9 mouse cellular contexts compared by ENCODE assay signal in the genomic region with DNA sequence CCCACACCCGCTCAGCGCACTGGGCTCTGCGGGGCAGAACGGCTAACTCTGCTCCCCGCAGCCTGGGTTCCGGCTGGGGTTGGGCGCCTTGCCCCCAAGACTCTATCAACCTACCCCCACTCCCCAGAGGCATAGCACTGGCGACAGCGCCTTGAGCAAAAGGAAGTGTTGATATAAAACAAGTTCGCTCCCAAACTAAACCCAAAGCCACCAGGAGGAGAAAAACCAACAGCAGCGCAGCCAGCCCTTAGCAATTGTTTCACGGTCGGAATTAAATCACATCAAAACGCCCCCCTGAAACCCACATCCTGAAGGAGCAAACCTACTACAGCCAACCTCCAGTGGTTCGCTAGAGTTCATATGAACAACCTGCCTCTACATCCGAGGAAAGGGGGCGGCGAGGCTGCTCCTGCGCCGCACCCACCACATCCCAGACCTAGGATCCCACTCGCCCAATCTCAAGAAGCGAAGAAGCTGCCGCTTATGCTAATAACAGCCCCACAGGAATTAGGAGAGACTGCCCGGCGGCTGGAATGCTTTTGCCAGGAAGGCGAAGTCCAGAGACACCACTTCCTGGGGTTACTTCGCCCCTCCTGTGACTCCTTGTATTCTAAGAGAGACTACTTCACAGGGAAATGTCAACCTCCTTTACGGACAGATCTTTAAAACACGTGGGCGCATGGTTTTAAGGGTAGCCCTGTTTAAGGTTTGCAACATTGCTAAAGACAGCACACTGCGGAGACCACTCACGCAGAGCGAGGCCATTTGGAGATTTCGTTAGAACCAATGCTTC. TPM values are rescaled to one million over a fixed set of nuclear protein-coding genes. Genes with fewer than 3 reads are reported as not detected.
DNase-seq lines count a peak whose midpoint lies in the region; ATAC-seq and TF ChIP-seq lines count a peak whose summit lies in the region.
"Had no signal": no experiment of that assay in that cellular context is flagged by ENCODE, and none has a peak within 500 bp of the region (broad histone marks: within the 10 kb centered on the region; RNA-seq: fewer than 3 reads in every experiment).

No protein-coding gene starts in this region.

- H3K4me1 ChIP-seq in lung, embryonic 16.5 days (replicated peaks; ENCODE audit: control insufficient read depth, insufficient read depth, low read length): peaks cover 31% of the 10 kb centered on the region
- H3K4me1 ChIP-seq in embryonic facial prominence, embryonic 14.5 days (ENCODE audit: control insufficient read depth, insufficient read depth, low read length): peaks cover 14% of the 10 kb centered on the region
- 0 out of 2 replicates have a peak, but pooled peaks cover 11% of the 10 kb centered on the region for H3K4me1 ChIP-seq in hindbrain, postnatal 0 days (ENCODE audit: insufficient read depth, low read length)
- H3K4me1 ChIP-seq in stomach, postnatal 0 days (replicated peaks; ENCODE audit: control insufficient read depth, insufficient read depth): peaks cover 12% of the 10 kb centered on the region

- H3K4me3 ChIP-seq in lung, embryonic 16.5 days (ENCODE audit: low read length): peak overlapping the region; percentile 47
- peak overlapping the region; percentile 46 for H3K4me3 ChIP-seq in embryonic facial prominence, embryonic 14.5 days (ENCODE audit: low read depth, low read length)
- peak overlapping the region; percentile 36; the same call in 1 of the 2 replicates for H3K4me3 ChIP-seq in hindbrain, postnatal 0 days (ENCODE audit: low read length)
- H3K4me3 ChIP-seq in stomach, postnatal 0 days (ENCODE audit: low read depth, low read length): no peak overlapping the region
- H3K4me3 ChIP-seq: liver, embryonic 13.5 days had no signal

- no peaks in the 10 kb centered on the region for H3K36me3 ChIP-seq in lung, embryonic 16.5 days (ENCODE audit: control insufficient read depth, insufficient read depth, low read length)
- H3K36me3 ChIP-seq in embryonic facial prominence, embryonic 14.5 days (ENCODE audit: control insufficient read depth, insufficient read depth, low read length): no peaks in the 10 kb centered on the region
- no peaks in the 10 kb centered on the region for H3K36me3 ChIP-seq in hindbrain, postnatal 0 days (ENCODE audit: insufficient read depth, low read length)
- no peaks in the 10 kb centered on the region; the same call in 1 of the 2 replicates for H3K36me3 ChIP-seq in splenic B cell, adult 2 months (ENCODE audit: control insufficient read depth, insufficient read depth, low read length, poor library complexity, severe bottlenecking)
- H3K36me3 ChIP-seq in stomach, postnatal 0 days (ENCODE audit: control insufficient read depth, insufficient read depth, low read length): no peaks in the 10 kb centered on the region
- H3K36me3 ChIP-seq: liver, embryonic 13.5 days had no signal

- ATAC-seq in lung, embryonic 16.5 days (ENCODE audit: low read depth): no peak; the same call in 1 of the 2 replicates
- no peak for ATAC-seq in embryonic facial prominence, embryonic 14.5 days (ENCODE audit: low read depth)
- no peak for ATAC-seq in hindbrain, postnatal 0 days
- ATAC-seq in stomach, postnatal 0 days (ENCODE audit: low FRiP score, low TSS enrichment): no peak

- TF ChIP-seq EP300 in stomach, postnatal 0 days (optimal IDR thresholded peaks at IDR 0.05): no peak

- no peaks in the 10 kb centered on the region for H3K9me3 ChIP-seq in lung, embryonic 16.5 days (ENCODE audit: control insufficient read depth, low read length)
- no peaks in the 10 kb centered on the region for H3K9me3 ChIP-seq in embryonic facial prominence, embryonic 14.5 days (ENCODE audit: control insufficient read depth, low read length)
- H3K9me3 ChIP-seq in hindbrain, postnatal 0 days (ENCODE audit: low read length): no peaks in the 10 kb centered on the region
- no peaks in the 10 kb centered on the region for H3K9me3 ChIP-seq in stomach, postnatal 0 days (ENCODE audit: control insufficient read depth, low read length)
- H3K9me3 ChIP-seq: liver, embryonic 13.5 days had no signal

- H3K4me2 ChIP-seq in lung, embryonic 16.5 days (ENCODE audit: low read depth, low read length): peak overlapping the region; percentile 58
- H3K4me2 ChIP-seq in embryonic facial prominence, embryonic 14.5 days (ENCODE audit: low read depth, low read length): peak overlapping the region; percentile 93
- H3K4me2 ChIP-seq in hindbrain, postnatal 0 days (ENCODE audit: low read depth, low read length): peak overlapping the region; percentile 67
- H3K4me2 ChIP-seq in stomach, postnatal 0 days (replicated peaks; ENCODE audit: low read depth): no peak overlapping the region

- no peak overlapping the region; the same call in 1 of the 2 replicates for H3K9ac ChIP-seq in lung, embryonic 16.5 days (ENCODE audit: low read length)
- H3K9ac ChIP-seq in embryonic facial prominence, embryonic 14.5 days (ENCODE audit: low read depth, low read length): peak overlapping the region; percentile 58; the same call in 1 of the 2 replicates
- no peak overlapping the region for H3K9ac ChIP-seq in hindbrain, postnatal 0 days (replicated peaks; ENCODE audit: low read length)
- no peak overlapping the region for H3K9ac ChIP-seq in stomach, postnatal 0 days (ENCODE audit: low read length)
- H3K9ac ChIP-seq: liver, embryonic 13.5 days had no signal

- H3K27me3 ChIP-seq in lung, embryonic 16.5 days (ENCODE audit: control insufficient read depth, insufficient read depth, low read depth, low read length): peaks cover 36% of the 10 kb centered on the region
- H3K27me3 ChIP-seq in embryonic facial prominence, embryonic 14.5 days (replicated peaks; ENCODE audit: control insufficient read depth, insufficient read depth, low read length): peaks cover 54% of the 10 kb centered on the region
- peaks cover 34% of the 10 kb centered on the region for H3K27me3 ChIP-seq in hindbrain, postnatal 0 days (ENCODE audit: insufficient read depth, low read length)
- no peaks in the 10 kb centered on the region; the same call in none of the 2 replicates for H3K27me3 ChIP-seq in splenic B cell, adult 2 months (ENCODE audit: control insufficient read depth, insufficient read depth, low read length, poor library complexity, severe bottlenecking)
- peaks cover 27% of the 10 kb centered on the region for H3K27me3 ChIP-seq in stomach, postnatal 0 days (ENCODE audit: control insufficient read depth, insufficient read depth, low read length)

- no peak for DNase-seq in lung, postnatal 4 days
- no peak for DNase-seq in embryonic facial prominence, embryonic 14.5 days (ENCODE audit: low spot score)
- DNase-seq in hindbrain, postnatal 0 days (ENCODE audit: low spot score): peak; percentile 12
- DNase-seq in splenic B cell, adult 2 months (ENCODE audit: low read depth, low spot score): peak; percentile 46
- DNase-seq in urinary bladder, postnatal 25 days (ENCODE audit: low spot score): no peak
- DNase-seq in urinary bladder, adult 2 months (ENCODE audit: low spot score): no peak
- no peak for DNase-seq in stomach, postnatal 0 days (ENCODE audit: low spot score)
- DNase-seq: liver, embryonic 13.5 days had no signal

- 4% methylated on average over 34 of the region's 34 CpGs for WGBS in lung, embryonic 16.5 days
- 3% methylated on average over 34 of the region's 34 CpGs for WGBS in embryonic facial prominence, embryonic 14.5 days
- 2% methylated on average over 34 of the region's 34 CpGs for WGBS in hindbrain, postnatal 0 days
- 5% methylated on average over 34 of the region's 34 CpGs for WGBS in stomach, postnatal 0 days

- no peak overlapping the region for H3K27ac ChIP-seq in lung, embryonic 16.5 days (ENCODE audit: low read length)
- H3K27ac ChIP-seq in embryonic facial prominence, embryonic 14.5 days (replicated peaks; ENCODE audit: low read depth, low read length): peak overlapping the region; percentile 65; the same call in 1 of the 2 replicates
- no peak overlapping the region for H3K27ac ChIP-seq in hindbrain, postnatal 0 days
- H3K27ac ChIP-seq in stomach, postnatal 0 days (replicated peaks): no peak overlapping the region
- H3K27ac ChIP-seq: liver, embryonic 13.5 days had no signal

- TF ChIP-seq CTCF in hindbrain, postnatal 0 days (IDR thresholded peaks at IDR 0.05; ENCODE audit: low read depth): no peak
- no peak for TF ChIP-seq CTCF in stomach, postnatal 0 days (IDR thresholded peaks at IDR 0.05; ENCODE audit: low read depth)

RNA-seq across cellular contexts. Expression of gene Lef1, which starts 2.8 kb away (rescaled TPM):
- 16.9 and 18.1 TPM in 2 replicates for polyA plus RNA-seq in lung, embryonic 16.5 days (2015; fragmentation: Nextera tagmentation; extraction: Ambion mirVana)
- polyA plus RNA-seq in embryonic facial prominence, embryonic 14.5 days (2014; fragmentation: Nextera tagmentation; extraction: Ambion mirVana): 25.9 and 32.2 TPM in 2 replicates
- 5.6 and 7.2 TPM in 2 replicates for total RNA-seq in hindbrain, postnatal 0 days (2014; rRNA removed)
- 6.4 and 7.2 TPM in 2 replicates for polyA plus RNA-seq in hindbrain, postnatal 0 days (2015; fragmentation: Nextera tagmentation; extraction: Ambion mirVana)
- 2.3 and 4.0 TPM in 2 replicates for polyA plus RNA-seq in urinary bladder, adult 2 months (2012; rRNA removed)
- 0.50 and 0.74 TPM in 2 replicates for polyA plus RNA-seq in stomach, postnatal 0 days (2015; fragmentation: Nextera tagmentation; extraction: Ambion mirVana)

Comparison
In these comparisons a context has a peak if more than half of its experiments do, and no peak if none do; other contexts are left out.
1. DNase-seq: peak in hindbrain, postnatal 0 days (single experiment) and splenic B cell, adult 2 months (single experiment); none in lung, postnatal 4 days (0 of 2), embryonic facial prominence, embryonic 14.5 days (single experiment), urinary bladder, postnatal 25 days (single experiment), urinary bladder, adult 2 months (single experiment) and stomach, postnatal 0 days (single experiment).